Mouse (Mus musculus) C2C12 (cell line): Measurements from ENCODE around the gene Hip1. TPM values are rescaled to one million over a fixed set of nuclear protein-coding genes. Genes with fewer than 3 reads are reported as not detected.

ENCODE experiments used
- H3K27me3 ChIP-seq: one replicate; pipeline ENCODE4 v1.6.1; 2011; ENCODE audit not compliant: control insufficient read depth, insufficient read depth, insufficient read length
- H3K36me3 ChIP-seq: one replicate; pipeline ENCODE4 v1.6.1; 2011; ENCODE audit not compliant: control insufficient read depth, insufficient read depth
- H3K4me3 ChIP-seq: one replicate; pipeline ENCODE4 v1.5.1; 2011; ENCODE audit warnings: mild to moderate bottlenecking, control low read depth; ENCODE audit not compliant: poor library complexity, insufficient read depth, severe bottlenecking
- H3K79me2 ChIP-seq: one replicate; pipeline ENCODE4 v1.6.1; 2011; ENCODE audit not compliant: control insufficient read depth, insufficient read depth
- H3K79me3 ChIP-seq: one replicate; pipeline ENCODE4 v1.6.1; 2011; ENCODE audit warnings: low read depth, control low read depth
- H3ac ChIP-seq: one replicate; pipeline ENCODE3; 2011; ENCODE audit warnings: low read depth; ENCODE audit not compliant: control insufficient read depth, insufficient read length
- CEBPB ChIP-seq: IDR thresholded peaks from one replicate; pipeline ENCODE4 v1.6.1; 2011; ENCODE audit warnings: low read depth, mild to moderate bottlenecking, control low read depth, moderate library complexity
- CTCF ChIP-seq: IDR thresholded peaks from one replicate; pipeline ENCODE4 v1.5.1; 2011; ENCODE audit not compliant: control insufficient read depth, insufficient read depth, insufficient read length
- FOSL1 ChIP-seq: IDR thresholded peaks from one replicate; pipeline ENCODE4 v1.8.0; 2011; ENCODE audit warnings: mild to moderate bottlenecking, low read length; ENCODE audit not compliant: poor library complexity, insufficient read depth, severe bottlenecking
- MAX ChIP-seq: IDR thresholded peaks from one replicate; pipeline ENCODE4 v1.6.1; 2011; ENCODE audit warnings: mild to moderate bottlenecking, control low read depth
- MYOD1 ChIP-seq: IDR thresholded peaks from one replicate; pipeline ENCODE4 v1.6.1; 2011; ENCODE audit warnings: low read depth; ENCODE audit not compliant: control insufficient read depth, insufficient read length
- MYOG ChIP-seq: IDR thresholded peaks from one replicate; pipeline ENCODE4 v1.6.1; 2011; ENCODE audit not compliant: control insufficient read depth, insufficient read length; ENCODE audit errors: extremely low read depth
- USF1 ChIP-seq: IDR thresholded peaks from one replicate; pipeline ENCODE4 v1.6.1; 2011; ENCODE audit warnings: low read depth, mild to moderate bottlenecking, control low read depth, moderate library complexity
- polyA plus RNA-seq: library from polyadenylated mRNA; unstranded; fragments of >200 nt; fragmentation: generic; extraction: Trizol; gene quantifications from one replicate; pipeline ENCODE4 v1.2.1, GENCODE M21; 2012; ENCODE audit warnings: missing spikeins

The Hip1 gene
- polyA plus RNA-seq, 1 experiment: 38.2 TPM

GRCm38 (mm10) chr5:135529310-135529709 lies 15.6 kb downstream of the Hip1 start:
- peaks cover 5% of the 10 kb centered on the region for H3K36me3 ChIP-seq
- TF ChIP-seq MAX (no peak), USF1 (no peak), MYOG (no peak), MYOD1 (no peak), CEBPB (no peak)
- no peaks in the 10 kb centered on the region for H3K79me3 ChIP-seq
- no peaks in the 10 kb centered on the region for H3K79me2 ChIP-seq
- no peak overlapping the region for H3ac ChIP-seq
- H3K4me3 ChIP-seq: no peak overlapping the region
- no peaks in the 10 kb centered on the region for H3K27me3 ChIP-seq

DNA sequence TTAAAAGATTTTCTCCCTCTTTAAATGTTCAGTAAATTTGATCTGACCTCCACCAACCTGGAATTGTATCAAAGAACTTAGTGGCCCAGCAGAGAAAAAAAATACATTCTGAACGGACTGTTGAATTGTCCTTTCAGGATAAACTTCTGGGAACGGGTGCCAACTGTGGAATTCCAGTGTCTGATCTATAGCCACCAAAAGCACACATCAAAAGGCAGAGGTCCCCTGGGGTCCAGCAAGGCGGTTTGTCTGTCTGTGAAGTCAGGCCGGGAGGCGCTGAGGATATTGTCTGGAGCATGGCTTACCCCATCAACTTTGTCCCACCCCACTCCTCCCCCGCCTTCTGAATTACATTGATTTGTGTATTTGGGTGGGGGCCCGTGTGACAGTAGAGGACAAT lies 16.9 kb downstream of the Hip1 start:
- no peaks in the 10 kb centered on the region for H3K27me3 ChIP-seq
- no peak overlapping the region for H3K4me3 ChIP-seq
- no peaks in the 10 kb centered on the region for H3K79me3 ChIP-seq
- no peak overlapping the region for H3ac ChIP-seq
- peaks cover 5% of the 10 kb centered on the region for H3K36me3 ChIP-seq
- TF ChIP-seq FOSL1 (no peak), USF1 (no peak), CEBPB (no peak), MAX (no peak), MYOD1 (no peak), CTCF (no peak)
- H3K79me2 ChIP-seq: no peaks in the 10 kb centered on the region

- no peak for TF ChIP-seq MYOD1
- no peak for TF ChIP-seq CTCF
- TF ChIP-seq MYOG: no peak
- TF ChIP-seq FOSL1: no peak
- no peak for TF ChIP-seq CEBPB
- TF ChIP-seq MAX: no peak
- no peak for TF ChIP-seq USF1
- Histone ChIP-seq H3K27me3 (no peaks in the 10 kb centered on the region), H3K4me3 (no peak overlapping the region), H3K36me3 (no peaks in the 10 kb centered on the region), H3K79me2 (peaks cover 7% of the 10 kb centered on the region), H3ac (no peak overlapping the region), H3K79me3 (no peaks in the 10 kb centered on the region)
Measured at GRCm38 (mm10) chr5:135524660-135525560, 20.0 kb downstream of the Hip1 start.

DNA sequence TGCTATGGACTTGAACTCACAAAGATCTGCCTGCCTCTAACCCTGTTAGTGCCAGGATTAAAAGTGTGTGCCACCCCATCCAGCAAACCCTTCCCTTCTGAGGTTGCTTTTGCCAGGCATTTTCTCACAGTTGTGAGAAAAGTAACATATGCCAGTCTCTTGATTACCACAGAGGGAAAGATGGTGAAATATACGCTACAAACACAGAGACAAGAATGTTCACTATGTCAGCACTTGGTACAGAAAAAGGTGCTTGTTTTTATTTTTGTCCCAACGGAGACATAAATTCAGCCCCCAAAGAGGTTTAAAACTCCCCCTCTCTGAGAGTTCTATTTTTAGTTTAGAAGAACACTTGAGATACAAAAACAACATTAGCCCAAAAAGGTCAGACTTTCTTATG lies 20.8 kb downstream of the Hip1 start:
- TF ChIP-seq MAX (no peak), CTCF (no peak), CEBPB (no peak)
- Histone ChIP-seq H3K79me2 (peaks cover 7% of the 10 kb centered on the region), H3K36me3 (no peaks in the 10 kb centered on the region), H3K27me3 (no peaks in the 10 kb centered on the region), H3K4me3 (no peak overlapping the region), H3ac (no peak overlapping the region), H3K79me3 (no peaks in the 10 kb centered on the region)

- TF ChIP-seq MYOD1: peak; percentile 73
- peak; percentile 73 for TF ChIP-seq CEBPB
- no peak for TF ChIP-seq MAX
- TF ChIP-seq FOSL1: peak; percentile 68
- TF ChIP-seq MYOG: no peak
Measured at GRCm38 (mm10) chr5:135522111-135522722, 22.7 kb downstream of the Hip1 start.

GRCm38 (mm10) chr5:135517348-135517883 lies 27.5 kb downstream of the Hip1 start:
- Histone ChIP-seq H3K4me3 (no peak overlapping the region), H3K79me2 (peaks cover 7% of the 10 kb centered on the region), H3K79me3 (no peaks in the 10 kb centered on the region), H3K27me3 (no peaks in the 10 kb centered on the region), H3ac (no peak overlapping the region), H3K36me3 (no peaks in the 10 kb centered on the region)
- no peak for TF ChIP-seq FOSL1
- TF ChIP-seq MYOD1: no peak
- TF ChIP-seq MYOG: no peak
- TF ChIP-seq CEBPB: no peak
- no peak for TF ChIP-seq USF1
- no peak for TF ChIP-seq CTCF
- TF ChIP-seq MAX: no peak

More at GRCm38 (mm10) chr5:135522111-135522722, 22.7 kb downstream of the Hip1 start:
- H3ac ChIP-seq: no peak overlapping the region
- H3K27me3 ChIP-seq: no peaks in the 10 kb centered on the region
- no peak overlapping the region for H3K4me3 ChIP-seq
- no peaks in the 10 kb centered on the region for H3K79me3 ChIP-seq
- peaks cover 7% of the 10 kb centered on the region for H3K79me2 ChIP-seq
- no peaks in the 10 kb centered on the region for H3K36me3 ChIP-seq
